In genomic region chr2:52619406-52619974, GRCm38 (mm10) we compare ENCODE assay signal across 11 mouse cellular contexts. TPM values are rescaled to one million over a fixed set of nuclear protein-coding genes. Genes with fewer than 3 reads are reported as not detected.
DNase-seq lines count a peak whose midpoint lies in the region; ATAC-seq and TF ChIP-seq lines count a peak whose summit lies in the region.
"Had no signal": no experiment of that assay in that cellular context is flagged by ENCODE, and none has a peak within 500 bp of the region (broad histone marks: within the 10 kb centered on the region; RNA-seq: fewer than 3 reads in every experiment).

No protein-coding gene starts in this region.

- TF ChIP-seq CTCF in kidney, postnatal 0 days (IDR thresholded peaks at IDR 0.05; ENCODE audit: low read depth) = no peak
- TF ChIP-seq CTCF in intestine, postnatal 0 days (IDR thresholded peaks at IDR 0.05; ENCODE audit: low read depth) = no peak

- intact Hi-C loops in left cerebral cortex, postnatal 25 days (cut with DNase I) = no loop called here

- H3K27me3 ChIP-seq in kidney, postnatal 0 days (ENCODE audit: insufficient read depth, low read length) = no peaks in the 10 kb centered on the region
- no peaks in the 10 kb centered on the region for H3K27me3 ChIP-seq in intestine, postnatal 0 days (replicated peaks; ENCODE audit: control insufficient read depth, insufficient read depth, low read length)
- H3K27me3 ChIP-seq in neural tube, embryonic 15.5 days (replicated peaks) = no peaks in the 10 kb centered on the region

- 0 out of 2 replicates have a peak, but pooled peaks have one; percentile 22 for ATAC-seq in kidney, postnatal 0 days (replicated peaks; ENCODE audit: low FRiP score, low read depth)
- 0 out of 2 replicates have a peak, but pooled peaks have one; percentile 65 for ATAC-seq in erythroid progenitor cell, adult 5-6 weeks (replicated peaks; ENCODE audit: low FRiP score, poor library complexity, severe bottlenecking)
- no peak for ATAC-seq in intestine, postnatal 0 days
- no peak for ATAC-seq in neural tube, embryonic 15.5 days (ENCODE audit: low FRiP score)

- peak overlapping the region; percentile 34 for H3K4me2 ChIP-seq in kidney, postnatal 0 days (ENCODE audit: low read length)
- H3K4me2 ChIP-seq in intestine, postnatal 0 days (replicated peaks; ENCODE audit: low read depth) = peak overlapping the region; percentile 57
- peak overlapping the region; percentile 17; the same call in 1 of the 2 replicates for H3K4me2 ChIP-seq in neural tube, embryonic 15.5 days

- no peaks in the 10 kb centered on the region for H3K36me3 ChIP-seq in kidney, postnatal 0 days (ENCODE audit: insufficient read depth, low read length)
- no peaks in the 10 kb centered on the region for H3K36me3 ChIP-seq in intestine, postnatal 0 days (ENCODE audit: control insufficient read depth, insufficient read depth)
- H3K36me3 ChIP-seq in neural tube, embryonic 15.5 days = no peaks in the 10 kb centered on the region

- H3K27ac ChIP-seq in kidney, postnatal 0 days = no peak overlapping the region
- no peak overlapping the region for H3K27ac ChIP-seq in intestine, postnatal 0 days (ENCODE audit: low read depth, low read length)
- H3K27ac ChIP-seq in neural tube, embryonic 15.5 days (replicated peaks) = no peak overlapping the region

- 69% methylated on average over 17 of the region's 17 CpGs for WGBS in kidney, postnatal 0 days
- WGBS in intestine, postnatal 0 days = 25% methylated on average over 17 of the region's 17 CpGs
- WGBS in neural tube, embryonic 15.5 days = 69% methylated on average over 17 of the region's 17 CpGs

- no peaks in the 10 kb centered on the region for H3K9me3 ChIP-seq in kidney, postnatal 0 days (replicated peaks; ENCODE audit: low read length)
- H3K9me3 ChIP-seq in intestine, postnatal 0 days (ENCODE audit: control insufficient read depth) = no peaks in the 10 kb centered on the region
- H3K9me3 ChIP-seq in neural tube, embryonic 15.5 days (replicated peaks) = no peaks in the 10 kb centered on the region

- DNase-seq in kidney, postnatal 0 days (ENCODE audit: low spot score) = no peak
- DNase-seq in kidney, postnatal 36 days = no peak
- no peak for DNase-seq in left cerebral cortex, adult 11 months (ENCODE audit: low spot score)
- DNase-seq in left cerebral cortex, postnatal 25 days (ENCODE audit: low spot score in 2 of 2) = no peak
- no peak for DNase-seq in retina, postnatal 1 day
- DNase-seq: adrenal gland, postnatal 25 days; cerebellum, postnatal 25 days; layer of hippocampus, postnatal 36 days had no signal

- H3K9ac ChIP-seq in kidney, postnatal 0 days (ENCODE audit: low read depth, low read length) = no peak overlapping the region
- no peak overlapping the region for H3K9ac ChIP-seq in intestine, postnatal 0 days (ENCODE audit: low read depth, low read length)
- no peak overlapping the region for H3K9ac ChIP-seq in neural tube, embryonic 15.5 days (replicated peaks)

- peaks cover 12% of the 10 kb centered on the region; the same call in 1 of the 2 replicates for H3K4me1 ChIP-seq in kidney, postnatal 0 days (replicated peaks; ENCODE audit: insufficient read depth, low read length)
- no peaks in the 10 kb centered on the region for H3K4me1 ChIP-seq in intestine, postnatal 0 days (replicated peaks; ENCODE audit: control insufficient read depth, insufficient read depth, low read length)
- peaks cover 9% of the 10 kb centered on the region for H3K4me1 ChIP-seq in neural tube, embryonic 15.5 days

- no peak overlapping the region for H3K4me3 ChIP-seq in kidney, postnatal 0 days (replicated peaks; ENCODE audit: low read depth, low read length)
- H3K4me3 ChIP-seq in intestine, postnatal 0 days (ENCODE audit: low read depth, low read length) = 0 out of 2 replicates have a peak overlapping the region, but pooled peaks have one; percentile 12
- no peak overlapping the region for H3K4me3 ChIP-seq in neural tube, embryonic 15.5 days (replicated peaks)

RNA-seq across cellular contexts. Expression of gene Cacnb4, which starts 57.1 kb away (rescaled TPM):
- polyA plus RNA-seq in kidney, postnatal 0 days (2015; fragmentation: Nextera tagmentation; extraction: Ambion mirVana) = 1.4 and 2.0 TPM in 2 replicates
- total RNA-seq in erythroid progenitor cell, adult 5-6 weeks (2015; ENCODE audit: low replicate concordance) = 0.42 TPM in 1 of 2 replicates, not detected in the other
- not detected in 2 replicates for total RNA-seq in erythroid progenitor cell, adult 5-6 weeks (2017; ENCODE audit: low replicate concordance)
- 0.50 and 0.51 TPM in 2 replicates for polyA plus RNA-seq in intestine, postnatal 0 days (2015; fragmentation: Nextera tagmentation; extraction: Ambion mirVana)
- polyA plus RNA-seq in neural tube, embryonic 15.5 days (2015; fragmentation: Nextera tagmentation; extraction: Ambion mirVana) = 13.1 and 14.7 TPM in 2 replicates
- total RNA-seq in left cerebral cortex, postnatal 25 days (2021) = 100 to 1,000 TPM; 168 to 178 TPM

Comparison
In these comparisons a context has a peak if more than half of its experiments do, and no peak if none do; other contexts are left out.
1. ATAC-seq: peak in kidney, postnatal 0 days (single experiment) and erythroid progenitor cell, adult 5-6 weeks (single experiment); none in intestine, postnatal 0 days (single experiment) and neural tube, embryonic 15.5 days (single experiment).
2. Peak in every context shown above with its lines, with median percentiles within 50 percentile points of each other: H3K4me2 ChIP-seq.